Mouse (Mus musculus): ENCODE measurements around the gene Samd4.

Gene Samd4

GRCm38 (mm10) chr14:46955574-46956043, 73.0 kb downstream of the Samd4 start:
- DNase-seq (ENCODE audit: low spot score in 2 of 2): no peak

DNA sequence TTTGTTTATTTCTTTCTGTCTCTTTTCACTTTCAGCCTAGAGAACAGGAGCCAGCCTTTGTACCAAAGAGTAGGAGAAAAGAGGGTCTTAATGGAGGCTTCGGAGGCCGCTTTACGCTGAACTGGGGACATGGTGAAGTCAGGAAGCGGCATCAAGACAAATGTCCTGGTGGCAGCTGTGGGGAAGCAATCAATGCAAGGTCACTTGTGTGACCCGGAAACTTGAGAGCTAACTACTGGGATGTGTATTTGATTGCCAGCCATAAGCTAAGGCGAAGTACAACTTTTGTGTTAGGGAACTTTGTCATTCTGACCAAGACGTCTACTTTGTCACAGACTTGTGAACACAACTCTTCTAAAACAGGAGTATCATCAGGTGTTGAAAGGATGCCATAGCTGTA, 73.5 kb downstream of the Samd4 start:
- no peak for DNase-seq (ENCODE audit: low spot score in 2 of 2)

GRCm38 (mm10) chr14:46959166-46959721, 76.6 kb downstream of the Samd4 start:
- no peak for DNase-seq (ENCODE audit: low spot score in 2 of 2)

GRCm38 (mm10) chr14:46959831-46960230, 77.2 kb downstream of the Samd4 start:
- DNase-seq (ENCODE audit: low spot score in 2 of 2): no peak

- no peak for DNase-seq (ENCODE audit: low spot score in 2 of 2)
Observed at GRCm38 (mm10) chr14:46962832-46963231, 80.2 kb downstream of the Samd4 start.

DNA sequence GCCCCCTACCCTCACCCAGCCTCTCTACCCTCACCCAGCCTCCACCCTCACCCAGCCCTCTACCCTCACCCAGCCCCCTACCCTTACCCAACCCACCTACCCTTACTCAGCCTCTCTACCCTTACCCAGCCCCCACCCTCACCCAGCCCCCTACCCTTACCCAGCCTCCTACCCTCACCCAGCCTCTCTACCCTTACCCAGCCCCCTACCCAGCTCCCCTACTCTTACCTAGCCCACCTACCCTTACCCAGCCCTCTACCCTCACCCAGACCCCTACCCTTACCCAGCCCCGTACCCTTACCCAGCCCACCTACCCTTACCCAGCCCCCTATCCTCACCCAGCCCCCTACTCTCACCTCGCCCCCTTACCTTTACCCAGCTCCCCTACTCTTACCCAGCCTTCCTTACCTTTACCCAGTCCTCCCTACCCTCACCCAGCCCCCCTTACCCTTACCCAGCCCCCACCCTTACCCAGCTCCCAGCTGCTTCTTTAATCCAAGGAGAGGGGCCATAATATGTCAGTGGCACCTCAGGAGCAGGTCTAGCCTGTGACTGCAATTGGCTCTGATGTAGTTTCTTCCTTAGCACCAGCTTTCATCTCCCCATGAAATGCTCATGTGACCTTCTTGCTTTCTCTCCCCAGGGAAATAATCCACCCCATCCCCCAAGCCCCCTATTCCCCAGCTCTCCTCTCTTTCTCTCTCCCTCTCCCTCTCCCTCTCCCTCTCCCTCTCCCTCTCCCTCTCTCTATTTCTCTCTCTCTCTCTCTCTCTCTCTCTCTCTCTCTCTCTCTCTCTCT, 81.6 kb downstream of the Samd4 start:
- DNase-seq (ENCODE audit: low spot score in 2 of 2): no peak

DNA sequence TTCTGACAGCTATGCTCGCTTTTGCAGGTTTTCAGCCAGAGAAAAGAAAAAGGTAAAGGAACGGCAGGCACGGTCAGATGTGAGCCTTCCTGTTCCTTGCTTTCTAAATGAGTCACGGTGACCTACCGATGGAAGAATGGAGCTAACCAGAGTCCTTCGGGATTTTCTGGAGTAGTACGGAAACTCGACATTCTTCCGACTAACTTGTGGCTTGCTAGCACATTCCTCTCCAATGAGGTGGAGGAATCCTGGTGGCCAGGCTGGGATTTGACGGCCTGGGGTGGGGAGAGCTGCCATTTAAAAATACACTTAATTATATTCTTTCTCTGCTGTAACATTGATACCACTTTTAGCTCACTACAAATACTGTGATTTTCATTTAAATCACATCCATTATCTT, 83.6 kb downstream of the Samd4 start:
- no peak for DNase-seq (ENCODE audit: low spot score in 2 of 2)

GRCm38 (mm10) chr14:46968046-46968445, 85.4 kb downstream of the Samd4 start:
- DNase-seq (ENCODE audit: low spot score in 2 of 2): no peak

DNA sequence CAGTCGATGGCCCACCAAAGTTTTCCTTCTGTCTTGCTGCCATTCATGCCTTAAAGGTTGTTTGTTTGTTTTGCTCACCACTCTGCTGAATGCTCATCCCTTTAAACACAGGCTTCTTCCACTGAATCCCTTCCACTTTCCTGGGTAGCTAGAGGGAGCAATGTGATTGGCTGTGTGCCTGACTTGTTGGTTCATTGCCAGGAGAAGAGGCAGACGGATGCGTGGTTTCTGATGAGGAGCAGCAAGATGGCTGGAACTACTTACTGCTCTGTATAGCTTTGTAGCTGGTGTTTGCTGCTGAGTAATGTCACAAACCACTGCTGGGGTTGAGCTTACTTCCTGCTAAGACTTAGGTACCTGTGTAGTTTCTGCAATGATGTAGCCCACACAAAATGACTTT, 88.0 kb downstream of the Samd4 start:
- DNase-seq (ENCODE audit: low spot score in 2 of 2): no peak

DNA sequence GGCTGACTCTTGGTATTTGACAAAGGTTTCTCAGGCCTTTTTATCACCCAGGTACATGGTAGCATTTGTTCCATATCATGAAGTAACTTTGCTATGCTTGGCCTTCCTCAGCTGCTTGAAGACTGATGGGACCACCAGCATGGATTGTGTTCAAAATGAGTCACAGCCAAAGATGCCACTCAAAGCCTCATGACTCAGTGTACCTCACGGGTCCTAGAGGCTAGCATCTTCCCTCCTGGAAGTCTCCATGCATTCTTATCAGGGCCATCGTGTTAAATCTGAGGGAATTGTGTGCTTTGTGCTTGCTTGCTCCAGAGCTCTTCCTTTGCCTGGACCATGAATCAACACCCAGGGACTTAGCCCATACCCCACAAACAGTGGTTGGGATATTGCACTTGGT, 89.1 kb downstream of the Samd4 start:
- no peak for DNase-seq (ENCODE audit: low spot score in 2 of 2)

DNA sequence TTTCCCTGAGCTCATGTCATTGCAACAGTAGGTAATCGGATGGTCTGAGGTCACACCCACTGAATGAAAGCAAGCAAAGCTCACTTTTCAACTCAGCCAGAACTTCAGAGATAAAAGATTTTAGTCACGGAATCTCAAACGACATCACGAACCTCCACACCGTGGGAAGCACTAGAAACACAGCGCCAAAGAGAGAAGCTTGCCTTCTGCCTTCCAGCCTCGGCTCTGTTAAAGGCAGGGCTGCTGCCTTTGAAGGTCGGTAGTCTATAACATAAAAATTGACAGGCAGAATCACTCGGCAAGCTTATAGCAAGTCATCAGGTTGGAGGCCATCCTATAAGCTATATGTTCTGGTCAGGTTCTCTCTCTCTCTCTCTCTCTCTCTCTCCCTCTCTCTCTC, 92.2 kb downstream of the Samd4 start:
- DNase-seq (ENCODE audit: low spot score in 2 of 2): no peak

DNA sequence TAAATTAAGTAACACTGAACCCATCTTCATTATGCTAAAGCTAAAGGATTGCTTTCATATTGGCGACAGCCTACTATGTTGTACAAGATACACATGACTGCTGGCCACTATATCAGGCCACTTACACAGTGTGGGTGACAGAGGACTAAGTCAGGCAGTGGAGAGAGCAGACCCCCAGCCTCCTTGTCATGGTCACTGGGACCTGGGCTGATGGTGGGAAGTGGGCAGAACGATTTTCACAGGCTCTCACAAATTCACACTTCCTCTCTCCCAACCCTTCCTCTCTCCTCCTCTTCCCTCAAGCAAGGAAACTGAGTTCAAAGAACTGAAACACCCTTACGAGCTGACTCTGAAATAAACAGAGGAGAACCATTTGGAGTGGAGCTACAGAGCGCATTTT, 93.3 kb downstream of the Samd4 start:
- DNase-seq (ENCODE audit: low spot score in 2 of 2): no peak

- DNase-seq (ENCODE audit: low spot score in 2 of 2): no peak
Observed at GRCm38 (mm10) chr14:46976712-46977111, 94.1 kb downstream of the Samd4 start.

DNA sequence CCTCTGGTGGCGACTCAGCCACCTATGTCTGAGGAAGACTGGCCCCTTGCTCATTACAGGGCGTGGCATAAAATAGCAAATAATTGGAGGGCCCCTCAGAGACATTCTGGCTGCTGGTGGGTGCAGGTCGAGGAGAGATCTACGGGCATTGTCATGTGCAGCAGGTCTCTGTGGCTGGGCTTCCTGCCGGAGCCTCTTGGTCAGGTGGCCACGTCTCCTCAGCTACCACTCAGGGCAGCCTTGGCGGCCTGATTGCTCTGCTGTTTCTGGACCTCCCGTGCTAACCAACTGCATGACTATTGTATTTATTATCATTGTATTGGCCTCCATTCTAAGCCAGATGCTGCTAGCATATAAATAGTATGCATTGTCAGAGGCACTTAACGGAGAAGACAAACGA, 95.0 kb downstream of the Samd4 start:
- no peak for DNase-seq (ENCODE audit: low spot score in 2 of 2)

DNA sequence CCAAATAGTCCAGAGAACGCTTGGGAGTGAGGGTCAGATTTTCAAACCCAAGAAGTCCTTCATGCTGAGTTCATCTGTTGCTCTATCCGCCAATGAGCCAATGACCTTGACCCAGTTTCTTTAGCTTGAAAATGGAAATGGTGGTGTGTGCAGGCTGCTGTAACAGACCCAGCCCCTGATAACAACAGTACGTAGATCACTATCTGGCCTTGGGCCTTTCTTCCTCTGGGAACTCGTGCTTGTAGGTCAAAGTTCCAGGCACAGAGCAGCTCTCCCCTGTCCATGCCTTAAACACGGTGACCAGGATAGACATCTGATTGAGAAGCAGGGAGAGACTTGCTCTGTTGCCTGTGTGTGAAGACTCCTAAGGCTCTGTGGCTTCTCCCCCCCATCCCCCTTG, 96.5 kb downstream of the Samd4 start:
- no peak for DNase-seq (ENCODE audit: low spot score in 2 of 2)

GRCm38 (mm10) chr14:46980736-46981438, 98.2 kb downstream of the Samd4 start:
- DNase-seq (ENCODE audit: low spot score in 2 of 2): no peak

DNA sequence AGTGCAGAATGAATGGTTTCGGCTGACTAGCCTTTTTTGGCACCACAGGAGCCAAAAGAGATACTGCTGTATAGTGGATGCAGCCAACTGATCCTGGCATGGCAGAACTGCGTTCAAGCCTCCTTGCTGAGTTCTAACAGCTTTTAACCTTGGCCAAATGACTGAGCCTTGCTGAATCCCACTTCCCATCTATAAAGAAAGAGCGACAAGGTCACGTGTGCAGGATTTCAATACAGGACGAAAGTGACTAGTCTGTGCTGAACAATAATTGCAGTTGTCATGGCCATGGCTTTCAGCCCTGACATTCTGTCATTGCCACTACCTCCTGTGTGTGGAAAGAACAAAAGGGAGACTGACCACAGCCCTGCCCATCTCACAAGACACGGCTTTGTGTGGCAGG, 99.5 kb downstream of the Samd4 start:
- no peak for DNase-seq (ENCODE audit: low spot score in 2 of 2)

DNA sequence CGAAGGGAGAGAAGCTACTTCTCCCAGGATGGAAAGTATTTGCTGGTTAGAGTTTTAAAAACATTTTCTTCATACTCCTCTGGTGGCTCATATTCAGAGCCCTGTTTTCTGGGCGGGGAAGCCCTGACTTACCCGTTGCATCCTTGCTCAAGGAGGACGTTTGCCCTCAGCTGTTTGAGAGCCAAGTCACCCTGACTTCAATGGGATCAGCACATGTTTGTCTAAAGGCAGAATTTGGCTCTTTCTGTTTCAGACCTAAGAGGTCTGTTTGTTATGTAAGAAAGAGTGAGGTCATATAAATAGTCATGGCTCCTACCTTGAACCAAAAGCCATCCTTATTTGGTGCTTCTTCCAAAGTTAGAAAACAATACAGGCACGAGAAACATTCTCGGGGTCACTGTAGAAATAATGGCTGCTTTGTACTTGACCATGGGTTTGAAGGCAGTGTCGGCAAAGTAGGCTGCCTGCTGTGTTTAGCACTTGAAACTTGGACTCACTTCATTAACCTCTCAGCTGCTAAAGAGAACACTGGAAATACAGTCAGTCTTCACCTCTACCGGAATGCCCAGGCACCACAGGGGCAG, 102.0 kb downstream of the Samd4 start:
- no peak for DNase-seq (ENCODE audit: low spot score in 2 of 2)

DNA sequence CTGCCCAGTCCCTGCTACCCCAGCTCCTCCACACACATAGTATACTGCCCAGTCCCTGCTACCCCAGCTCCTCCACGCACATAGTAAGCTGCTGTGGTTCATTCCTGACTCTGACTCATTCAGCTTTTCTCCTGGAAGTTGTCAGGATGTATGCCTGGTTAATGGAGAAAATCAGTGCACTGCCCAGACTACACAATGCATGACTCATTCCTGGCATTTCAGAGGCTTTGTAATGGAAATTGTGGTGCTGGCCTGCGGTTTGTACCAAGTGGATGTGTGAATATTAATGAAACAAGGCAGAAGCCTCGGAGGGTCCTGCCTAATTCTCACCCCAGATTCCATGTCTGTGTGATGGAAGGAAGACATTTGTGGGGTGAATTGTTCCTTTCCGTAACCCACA, 107.0 kb downstream of the Samd4 start:
- DNase-seq (ENCODE audit: low spot score in 2 of 2): no peak

GRCm38 (mm10) chr14:46990450-46990849, 107.8 kb downstream of the Samd4 start:
- DNase-seq (ENCODE audit: low spot score in 2 of 2): no peak

GRCm38 (mm10) chr14:46994704-46995103, 112.0 kb downstream of the Samd4 start:
- no peak for DNase-seq (ENCODE audit: low spot score in 2 of 2)

DNA sequence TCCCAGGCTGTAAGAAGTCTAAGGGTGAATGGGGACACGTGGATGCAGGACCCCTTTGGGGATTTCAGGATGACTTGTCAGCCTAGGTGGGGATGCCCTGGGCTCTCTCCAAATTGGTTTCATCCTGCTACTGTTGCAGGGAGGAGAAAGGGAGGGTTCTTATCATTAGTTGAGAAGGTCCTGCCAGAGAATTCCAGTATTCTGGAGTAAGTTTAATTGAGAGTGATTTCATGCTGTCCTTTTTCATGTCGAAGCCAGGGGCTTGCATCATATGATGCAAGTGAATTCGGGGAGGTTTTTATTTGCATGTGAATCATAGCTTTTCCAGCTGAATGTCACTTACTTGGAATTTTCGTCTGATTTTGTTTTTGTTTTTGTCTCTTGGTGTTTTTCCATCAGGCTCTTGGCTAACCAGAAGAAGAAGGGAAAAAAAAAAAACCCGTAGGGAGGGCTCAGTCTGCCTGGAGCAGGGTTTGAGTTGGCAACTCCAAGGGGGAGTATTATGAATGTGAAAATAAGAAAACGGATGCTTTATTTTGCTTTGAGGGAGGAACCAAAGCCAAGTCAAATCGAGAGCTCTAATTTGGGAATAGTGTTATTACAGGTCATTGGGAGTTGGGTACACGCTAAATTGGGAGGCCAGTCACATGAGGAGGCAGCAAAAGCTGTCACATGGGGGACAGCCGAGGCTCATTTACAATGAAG, 116.8 kb downstream of the Samd4 start:
- DNase-seq (ENCODE audit: low spot score in 2 of 2): no peak
